Mouse (Mus musculus) myocyte (in vitro differentiated cells): ENCODE results near the gene Vmn2r75. TPM values are rescaled to one million over a fixed set of nuclear protein-coding genes. Genes with fewer than 3 reads are reported as not detected.
"Not testable (repeated sequence)": the region's sequence is repeated elsewhere in the genome, so short reads cannot be mapped to it uniquely, and the experiment has no call there.

Source experiments
- H3K27me3 ChIP-seq: one replicate; pipeline ENCODE4 v1.6.1; 2011; ENCODE audit not compliant: control insufficient read depth, insufficient read depth, insufficient read length
- H3K36me3 ChIP-seq: one replicate; pipeline ENCODE4 v1.6.1; 2011; ENCODE audit not compliant: control insufficient read depth, insufficient read depth
- H3K4me2 ChIP-seq: one replicate; pipeline ENCODE4 v1.6.1; 2011; ENCODE audit warnings: low read depth, control low read depth
- H3K4me3 ChIP-seq: one replicate; pipeline ENCODE4 v1.5.1; 2011; ENCODE audit warnings: mild to moderate bottlenecking, control low read depth, moderate library complexity
- H3K79me2 ChIP-seq: one replicate; pipeline ENCODE4 v1.6.1; 2011; ENCODE audit not compliant: control insufficient read depth, insufficient read depth
- H3ac ChIP-seq: one replicate; pipeline ENCODE4 v1.6.1; 2011; ENCODE audit not compliant: control insufficient read depth, insufficient read length
- CEBPB ChIP-seq: IDR thresholded peaks from 2 replicates; pipeline ENCODE4 v1.6.1; 2011; ENCODE audit warnings: mild to moderate bottlenecking, moderate library complexity; ENCODE audit not compliant: poor library complexity, insufficient read depth, severe bottlenecking
- E2F4 ChIP-seq: IDR thresholded peaks from one replicate; pipeline ENCODE4 v1.6.1; 2011; ENCODE audit warnings: mild to moderate bottlenecking, control low read depth, moderate library complexity; ENCODE audit not compliant: insufficient read depth
- MAX ChIP-seq: IDR thresholded peaks from one replicate; pipeline ENCODE4 v1.6.1; 2011; ENCODE audit warnings: low read depth, mild to moderate bottlenecking, control low read depth
- MYOD1 ChIP-seq, 3 experiments: IDR thresholded peaks; one replicate each; pipeline ENCODE4 v1.6.1; 2011; ENCODE audit warnings: control low read depth in 2 of 3, low read depth in 2 of 3, mild to moderate bottlenecking in 2 of 3, moderate library complexity in 1 of 3; ENCODE audit not compliant: insufficient read length in 2 of 3, control insufficient read depth in 1 of 3
- MYOG ChIP-seq, 3 experiments: IDR thresholded peaks; one replicate each; pipeline ENCODE4 v1.6.1; 2011; ENCODE audit warnings: control low read depth in 2 of 3, low read depth in 2 of 3, mild to moderate bottlenecking in 2 of 3; ENCODE audit not compliant: insufficient read length in 2 of 3, control insufficient read depth in 1 of 3, insufficient read depth in 1 of 3
- POLR2A ChIP-seq: IDR thresholded peaks from one replicate; pipeline ENCODE4 v1.6.1; 2011; ENCODE audit warnings: low read depth, mild to moderate bottlenecking, control low read depth, moderate library complexity; ENCODE audit not compliant: insufficient read length
- POLR2AphosphoS2 ChIP-seq: IDR thresholded peaks from one replicate; pipeline ENCODE4 v1.6.1; 2011; ENCODE audit warnings: low read depth, control low read depth; ENCODE audit not compliant: insufficient read length
- REST ChIP-seq: IDR thresholded peaks from one replicate; pipeline ENCODE4 v1.6.1; 2011; ENCODE audit warnings: mild to moderate bottlenecking, control low read depth, moderate library complexity; ENCODE audit not compliant: insufficient read depth, insufficient read length
- SRF ChIP-seq: IDR thresholded peaks from one replicate; pipeline ENCODE4 v1.6.1; 2011; ENCODE audit warnings: low read depth; ENCODE audit not compliant: control insufficient read depth, insufficient read length
- TCF12 ChIP-seq: IDR thresholded peaks from one replicate; pipeline ENCODE4 v1.6.1; 2011; ENCODE audit warnings: mild to moderate bottlenecking, control low read depth; ENCODE audit not compliant: poor library complexity, insufficient read depth, severe bottlenecking
- TCF3 ChIP-seq: IDR thresholded peaks from one replicate; pipeline ENCODE4 v1.6.1; 2011; ENCODE audit warnings: low read depth, control low read depth; ENCODE audit not compliant: insufficient read length
- USF1 ChIP-seq: IDR thresholded peaks from one replicate; pipeline ENCODE4 v1.6.1; 2011; ENCODE audit warnings: low read depth, mild to moderate bottlenecking, control low read depth, moderate library complexity
- polyA plus RNA-seq: library from polyadenylated mRNA; unstranded; fragments of >200 nt; fragmentation: generic; extraction: Trizol; gene quantifications from one replicate; pipeline ENCODE4 v1.2.1, GENCODE M21; 2012; ENCODE audit warnings: missing spikeins

Gene Vmn2r75
- not detected for polyA plus RNA-seq

DNA sequence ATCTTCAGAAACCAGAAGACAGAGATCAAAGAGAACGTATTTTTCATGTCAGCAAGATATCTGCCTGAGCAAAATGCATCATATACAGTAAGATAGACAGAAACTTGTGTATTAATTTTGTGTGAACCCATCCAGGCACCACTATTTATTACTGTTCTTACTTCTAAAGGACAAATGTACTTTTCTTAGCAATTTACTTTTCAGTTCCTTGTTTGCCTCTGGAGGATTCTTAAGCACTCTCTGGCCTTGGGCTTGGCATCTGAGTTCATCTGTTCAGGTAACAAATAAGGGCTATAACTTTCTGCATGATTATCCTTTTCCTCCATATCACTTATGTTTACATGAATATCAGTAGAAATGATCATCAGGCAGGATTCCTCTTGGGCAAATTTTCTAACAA, at the start of gene Vmn2r75:
Gene Vmn2r75 (minus strand): TSS at position 101 of the 400 bp plus-strand sequence.
- H3ac ChIP-seq, H3K36me3 ChIP-seq, H3K4me2 ChIP-seq, H3K27me3 ChIP-seq, H3K79me2 ChIP-seq, H3K4me3 ChIP-seq: not testable (repeated sequence)

DNA sequence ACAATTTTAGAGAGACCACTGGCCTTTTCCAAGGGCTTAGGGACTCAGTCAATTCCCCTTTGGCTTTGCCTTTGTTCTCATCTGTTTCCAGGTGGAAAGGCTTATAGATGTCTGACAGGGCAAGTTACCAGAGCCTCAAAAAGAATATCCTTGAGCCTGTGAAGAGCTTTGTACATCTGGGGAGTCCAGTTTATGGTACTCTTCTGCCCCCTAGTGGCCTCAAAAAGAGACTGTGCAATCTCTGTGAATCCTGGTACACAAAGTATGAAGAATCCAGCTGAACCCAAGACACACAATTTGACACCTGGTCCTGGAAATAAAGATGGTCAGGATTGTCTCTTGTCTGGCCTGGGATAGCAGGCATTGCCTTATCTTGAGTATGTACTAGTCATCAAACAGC, 39.8 kb upstream of the Vmn2r75 start:
- Histone ChIP-seq H3K36me3 (no peaks in the 10 kb centered on the region), H3K79me2 (no peaks in the 10 kb centered on the region), H3K4me3 (no peak overlapping the region), H3K4me2 (no peak overlapping the region), H3K27me3 (no peaks in the 10 kb centered on the region), H3ac (no peak overlapping the region)
- TF ChIP-seq SRF (no peak), USF1 (no peak), MYOG (IDR thresholded peaks at IDR 0.05; ENCODE audit: control insufficient read depth in 1 of 3, insufficient read depth in 1 of 3, insufficient read length in 2 of 3, low read depth in 2 of 3) (no peak), POLR2A (no peak), TCF12 (no peak), REST (no peak), E2F4 (no peak), MAX (no peak), POLR2AphosphoS2 (no peak), CEBPB (no peak), TCF3 (no peak), MYOD1 (IDR thresholded peaks at IDR 0.05; ENCODE audit: control insufficient read depth in 1 of 3, insufficient read length in 2 of 3, low read depth in 2 of 3) (no peak)

Other genes starting within 250 kb of the Vmn2r75 start
- not detected for gene Vmn2r74, start 210.1 kb downstream of the Vmn2r75 start, polyA plus RNA-seq
- not detected for gene Vmn2r76, start 74.5 kb upstream of the Vmn2r75 start, polyA plus RNA-seq
- gene Olfr310, start 105.4 kb upstream of the Vmn2r75 start, polyA plus RNA-seq, result not detected
- gene Olfr309, start 141.9 kb upstream of the Vmn2r75 start, polyA plus RNA-seq, result not detected
- gene Olfr308, start 153.9 kb upstream of the Vmn2r75 start, polyA plus RNA-seq, result not detected
- not detected for gene Olfr307, start 165.8 kb upstream of the Vmn2r75 start, polyA plus RNA-seq
- not detected for gene Olfr305, start 195.2 kb upstream of the Vmn2r75 start, polyA plus RNA-seq
- not detected for gene Olfr304, start 214.9 kb upstream of the Vmn2r75 start, polyA plus RNA-seq
- not detected for gene Olfr303, start 226.0 kb upstream of the Vmn2r75 start, polyA plus RNA-seq
- gene Olfr301, start 232.1 kb upstream of the Vmn2r75 start, polyA plus RNA-seq, result not detected